Mouse (Mus musculus): ENCODE data around the gene Cyp24a1. TPM values are rescaled to one million over a fixed set of nuclear protein-coding genes. Genes with fewer than 3 reads are reported as not detected.

The Cyp24a1 gene
- polyA plus RNA-seq, 1 experiment from 2014 or later, result not detected

- Histone ChIP-seq H3K9me3 (ENCODE audit: control insufficient read depth, low read length) (no peaks in the 10 kb centered on the region), H3K4me2 (ENCODE audit: low read depth, low read length) (no peak overlapping the region), H3K36me3 (ENCODE audit: control insufficient read depth, insufficient read depth, low read length) (no peaks in the 10 kb centered on the region), H3K4me3 (ENCODE audit: low read length) (no peak overlapping the region), H3K4me1 (ENCODE audit: control insufficient read depth, insufficient read depth, low read length) (no peaks in the 10 kb centered on the region), H3K27ac (ENCODE audit: low read length) (no peak overlapping the region), H3K27me3 (replicated peaks; ENCODE audit: control insufficient read depth, insufficient read depth, low read length) (peaks cover 6% of the 10 kb centered on the region; the same call in 1 of the 2 replicates), H3K9ac (ENCODE audit: low read depth, low read length) (no peak overlapping the region)
- no peak for ATAC-seq
- 36% methylated on average over 8 of the region's 8 CpGs for WGBS
These were observed 6.4 kb upstream of the Cyp24a1 start for GRCm38 (mm10) chr2:170503343-170503742.

- 22% methylated on average over 8 of the region's 8 CpGs for WGBS
- 0 out of 2 replicates have a peak overlapping the region, but pooled peaks have one; percentile 56 for H3K4me2 ChIP-seq (ENCODE audit: low read depth, low read length)
- H3K9ac ChIP-seq (ENCODE audit: low read depth, low read length), result no peak overlapping the region
- ATAC-seq, result no peak
- no peak overlapping the region for H3K4me3 ChIP-seq (ENCODE audit: low read length)
- H3K9me3 ChIP-seq (ENCODE audit: control insufficient read depth, low read length), result no peaks in the 10 kb centered on the region
- H3K36me3 ChIP-seq (ENCODE audit: control insufficient read depth, insufficient read depth, low read length), result no peaks in the 10 kb centered on the region
- peaks cover 56% of the 10 kb centered on the region for H3K27me3 ChIP-seq (replicated peaks; ENCODE audit: control insufficient read depth, insufficient read depth, low read length)
- peaks cover 13% of the 10 kb centered on the region for H3K4me1 ChIP-seq (ENCODE audit: control insufficient read depth, insufficient read depth, low read length)
- no peak overlapping the region for H3K27ac ChIP-seq (ENCODE audit: low read length)
These were observed 1.1 kb upstream of the Cyp24a1 start for GRCm38 (mm10) chr2:170498011-170498410.

- ATAC-seq, result no peak
- Histone ChIP-seq H3K4me2 (ENCODE audit: low read depth, low read length) (peak within 1 kb of the TSS; percentile 56), H3K36me3 (ENCODE audit: control insufficient read depth, insufficient read depth, low read length) (no peaks in the 10 kb centered on the region), H3K9ac (ENCODE audit: low read depth, low read length) (no peak within 1 kb of the TSS), H3K4me3 (ENCODE audit: low read length) (peak within 1 kb of the TSS; percentile 31), H3K27ac (ENCODE audit: low read length) (no peak within 1 kb of the TSS), H3K9me3 (ENCODE audit: control insufficient read depth, low read length) (no peaks in the 10 kb centered on the region), H3K27me3 (replicated peaks; ENCODE audit: control insufficient read depth, insufficient read depth, low read length) (peaks cover 56% of the 10 kb centered on the region), H3K4me1 (ENCODE audit: control insufficient read depth, insufficient read depth, low read length) (peaks cover 13% of the 10 kb centered on the region)
- under 1% methylated on average over 46 of the region's 46 CpGs for WGBS
These were observed 603 bp downstream of the Cyp24a1 start, which contains the start of gene Pfdn4 for GRCm38 (mm10) chr2:170496154-170496930. Gene Pfdn4, plus strand, starts transcription at chr2:170496428.

GRCm38 (mm10) chr2:170494784-170495710 is 1.9 kb downstream of the Cyp24a1 start:
- WGBS, result 6% methylated on average over 31 of the region's 31 CpGs
- Histone ChIP-seq H3K4me2 (ENCODE audit: low read depth, low read length) (no peak overlapping the region), H3K4me3 (ENCODE audit: low read length) (no peak overlapping the region), H3K36me3 (ENCODE audit: control insufficient read depth, insufficient read depth, low read length) (no peaks in the 10 kb centered on the region), H3K9ac (ENCODE audit: low read depth, low read length) (no peak overlapping the region), H3K4me1 (ENCODE audit: control insufficient read depth, insufficient read depth, low read length) (peaks cover 13% of the 10 kb centered on the region), H3K9me3 (ENCODE audit: control insufficient read depth, low read length) (no peaks in the 10 kb centered on the region), H3K27ac (ENCODE audit: low read length) (no peak overlapping the region), H3K27me3 (replicated peaks; ENCODE audit: control insufficient read depth, insufficient read depth, low read length) (peaks cover 56% of the 10 kb centered on the region)
- no peak for ATAC-seq

GRCm38 (mm10) chr2:170487890-170488502 is 8.9 kb downstream of the Cyp24a1 start:
- Histone ChIP-seq H3K9ac (ENCODE audit: low read depth, low read length) (no peak overlapping the region), H3K36me3 (ENCODE audit: control insufficient read depth, insufficient read depth, low read length) (no peaks in the 10 kb centered on the region), H3K4me2 (ENCODE audit: low read depth, low read length) (no peak overlapping the region), H3K27me3 (replicated peaks; ENCODE audit: control insufficient read depth, insufficient read depth, low read length) (peaks cover 4% of the 10 kb centered on the region; the same call in 1 of the 2 replicates), H3K4me1 (ENCODE audit: control insufficient read depth, insufficient read depth, low read length) (no peaks in the 10 kb centered on the region), H3K27ac (ENCODE audit: low read length) (no peak overlapping the region), H3K4me3 (ENCODE audit: low read length) (no peak overlapping the region), H3K9me3 (ENCODE audit: control insufficient read depth, low read length) (no peaks in the 10 kb centered on the region)
- WGBS, result 58% methylated on average over 26 of the region's 26 CpGs
- no peak for ATAC-seq

- Histone ChIP-seq H3K9ac (ENCODE audit: low read depth, low read length) (no peak overlapping the region), H3K4me3 (ENCODE audit: low read length) (no peak overlapping the region), H3K4me2 (ENCODE audit: low read depth, low read length) (no peak overlapping the region), H3K4me1 (ENCODE audit: control insufficient read depth, insufficient read depth, low read length) (no peaks in the 10 kb centered on the region), H3K36me3 (ENCODE audit: control insufficient read depth, insufficient read depth, low read length) (no peaks in the 10 kb centered on the region), H3K27me3 (replicated peaks; ENCODE audit: control insufficient read depth, insufficient read depth, low read length) (peaks cover 4% of the 10 kb centered on the region; the same call in 1 of the 2 replicates), H3K9me3 (ENCODE audit: control insufficient read depth, low read length) (no peaks in the 10 kb centered on the region), H3K27ac (ENCODE audit: low read length) (no peak overlapping the region)
- 81% methylated on average over 7 of the region's 7 CpGs for WGBS
- no peak for ATAC-seq
These were observed 9.7 kb downstream of the Cyp24a1 start for GRCm38 (mm10) chr2:170487202-170487601.

- H3K4me2 ChIP-seq (ENCODE audit: low read depth, low read length), result no peak overlapping the region
- 63% methylated on average over 11 of the region's 11 CpGs for WGBS
These were observed 13.0 kb downstream of the Cyp24a1 start for GRCm38 (mm10) chr2:170483914-170484313.

GRCm38 (mm10) chr2:170482019-170482540 is 14.9 kb downstream of the Cyp24a1 start:
- no peak overlapping the region for H3K4me3 ChIP-seq (ENCODE audit: low read length)
- no peak for ATAC-seq
- H3K36me3 ChIP-seq (ENCODE audit: control insufficient read depth, insufficient read depth, low read length), result no peaks in the 10 kb centered on the region
- no peaks in the 10 kb centered on the region for H3K9me3 ChIP-seq (ENCODE audit: control insufficient read depth, low read length)
- no peaks in the 10 kb centered on the region for H3K27me3 ChIP-seq (replicated peaks; ENCODE audit: control insufficient read depth, insufficient read depth, low read length)
- 62% methylated on average over 10 of the region's 10 CpGs for WGBS
- H3K4me2 ChIP-seq (ENCODE audit: low read depth, low read length), result no peak overlapping the region
- H3K4me1 ChIP-seq (ENCODE audit: control insufficient read depth, insufficient read depth, low read length), result no peaks in the 10 kb centered on the region
- no peak overlapping the region for H3K27ac ChIP-seq (ENCODE audit: low read length)
- no peak overlapping the region for H3K9ac ChIP-seq (ENCODE audit: low read depth, low read length)

More at GRCm38 (mm10) chr2:170483914-170484313, 13.0 kb downstream of the Cyp24a1 start:
- no peak for ATAC-seq
- Histone ChIP-seq H3K4me3 (ENCODE audit: low read length) (no peak overlapping the region), H3K4me1 (ENCODE audit: control insufficient read depth, insufficient read depth, low read length) (no peaks in the 10 kb centered on the region), H3K9me3 (ENCODE audit: control insufficient read depth, low read length) (no peaks in the 10 kb centered on the region), H3K36me3 (ENCODE audit: control insufficient read depth, insufficient read depth, low read length) (no peaks in the 10 kb centered on the region), H3K27ac (ENCODE audit: low read length) (no peak overlapping the region), H3K9ac (ENCODE audit: low read depth, low read length) (no peak overlapping the region), H3K27me3 (replicated peaks; ENCODE audit: control insufficient read depth, insufficient read depth, low read length) (no peaks in the 10 kb centered on the region)

GRCm38 (mm10) chr2:170476643-170477042 is 20.3 kb downstream of the Cyp24a1 start:
- Histone ChIP-seq H3K27me3 (replicated peaks; ENCODE audit: control insufficient read depth, insufficient read depth, low read length) (no peaks in the 10 kb centered on the region), H3K9me3 (ENCODE audit: control insufficient read depth, low read length) (no peaks in the 10 kb centered on the region), H3K36me3 (ENCODE audit: control insufficient read depth, insufficient read depth, low read length) (no peaks in the 10 kb centered on the region), H3K9ac (ENCODE audit: low read depth, low read length) (no peak overlapping the region), H3K4me1 (ENCODE audit: control insufficient read depth, insufficient read depth, low read length) (no peaks in the 10 kb centered on the region), H3K4me2 (ENCODE audit: low read depth, low read length) (no peak overlapping the region), H3K4me3 (ENCODE audit: low read length) (no peak overlapping the region), H3K27ac (ENCODE audit: low read length) (no peak overlapping the region)
- no peak for ATAC-seq
- WGBS, result 79% methylated on average over 8 of the region's 8 CpGs
